Mouse (Mus musculus): Measurements from ENCODE around the gene Ackr2. TPM values are rescaled to one million over a fixed set of nuclear protein-coding genes. Genes with fewer than 3 reads are reported as not detected.
A peak's percentile ranks its signal among the peaks of the same experiment; 100 is the strongest.

Gene Ackr2
- polyA plus RNA-seq, 1 experiment from 2014 or later, result 0.45 TPM

GRCm38 (mm10) chr9:121923906-121924305 is 25.8 kb downstream of the Ackr2 start:
- Histone ChIP-seq H3K4me1 (no peaks in the 10 kb centered on the region), H3K36me3 (no peaks in the 10 kb centered on the region), H3K9me3 (no peaks in the 10 kb centered on the region), H3K27ac (no peak overlapping the region), H3K27me3 (replicated peaks) (no peaks in the 10 kb centered on the region), H3K4me3 (replicated peaks) (no peak overlapping the region), H3K9ac (no peak overlapping the region), H3K4me2 (no peak overlapping the region)
- WGBS, result 77% methylated on average over 5 of the region's 5 CpGs
- no peak for ATAC-seq (ENCODE audit: insufficient read depth, low FRiP score, low read depth)

DNA sequence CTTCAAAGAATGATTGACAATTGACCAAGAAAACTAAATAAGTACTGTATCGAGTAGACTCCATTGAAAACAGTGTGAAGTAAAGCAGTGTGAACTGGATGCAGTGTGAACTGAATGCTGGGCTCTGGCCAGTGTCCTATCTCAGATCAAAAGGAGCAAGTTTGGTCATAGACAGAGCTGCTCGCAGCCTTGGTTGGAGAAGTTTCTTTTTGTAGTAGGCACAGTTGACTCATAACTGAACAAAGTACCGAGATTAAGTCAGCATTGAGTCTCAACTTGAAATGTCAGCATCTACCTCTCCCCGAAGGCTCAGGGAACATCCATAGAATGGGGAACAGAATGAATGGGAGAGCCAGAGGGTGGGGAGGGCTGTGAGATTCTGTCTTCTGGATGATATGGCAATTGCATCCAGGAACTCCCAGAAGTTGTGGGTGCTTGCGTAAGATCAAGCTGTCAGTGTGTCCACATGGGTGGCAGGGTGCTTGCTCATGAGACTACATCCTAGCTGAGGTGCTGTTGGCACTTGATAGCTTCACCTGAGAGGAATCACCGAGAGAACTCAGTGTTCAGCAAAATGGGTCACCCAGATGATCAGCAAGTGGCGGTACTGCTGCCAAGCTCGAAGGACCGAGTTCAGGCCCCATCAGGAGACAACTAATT is 26.9 kb downstream of the Ackr2 start:
- Histone ChIP-seq H3K27me3 (replicated peaks) (no peaks in the 10 kb centered on the region), H3K4me2 (no peak overlapping the region), H3K4me1 (no peaks in the 10 kb centered on the region), H3K27ac (no peak overlapping the region), H3K4me3 (replicated peaks) (no peak overlapping the region), H3K36me3 (no peaks in the 10 kb centered on the region), H3K9me3 (no peaks in the 10 kb centered on the region), H3K9ac (no peak overlapping the region)
- WGBS, result 81% methylated on average over 9 of the region's 9 CpGs
- no peak for ATAC-seq (ENCODE audit: insufficient read depth, low FRiP score, low read depth)

GRCm38 (mm10) chr9:121925959-121926358 is 27.8 kb downstream of the Ackr2 start:
- H3K4me3 ChIP-seq (replicated peaks), result no peak overlapping the region
- no peak overlapping the region for H3K27ac ChIP-seq
- 61% methylated on average over 8 of the region's 8 CpGs for WGBS
- H3K36me3 ChIP-seq, result no peaks in the 10 kb centered on the region
- no peaks in the 10 kb centered on the region for H3K9me3 ChIP-seq
- ATAC-seq (ENCODE audit: insufficient read depth, low FRiP score, low read depth), result no peak
- no peaks in the 10 kb centered on the region for H3K4me1 ChIP-seq
- no peaks in the 10 kb centered on the region for H3K27me3 ChIP-seq (replicated peaks)
- no peak overlapping the region for H3K9ac ChIP-seq
- H3K4me2 ChIP-seq, result no peak overlapping the region

DNA sequence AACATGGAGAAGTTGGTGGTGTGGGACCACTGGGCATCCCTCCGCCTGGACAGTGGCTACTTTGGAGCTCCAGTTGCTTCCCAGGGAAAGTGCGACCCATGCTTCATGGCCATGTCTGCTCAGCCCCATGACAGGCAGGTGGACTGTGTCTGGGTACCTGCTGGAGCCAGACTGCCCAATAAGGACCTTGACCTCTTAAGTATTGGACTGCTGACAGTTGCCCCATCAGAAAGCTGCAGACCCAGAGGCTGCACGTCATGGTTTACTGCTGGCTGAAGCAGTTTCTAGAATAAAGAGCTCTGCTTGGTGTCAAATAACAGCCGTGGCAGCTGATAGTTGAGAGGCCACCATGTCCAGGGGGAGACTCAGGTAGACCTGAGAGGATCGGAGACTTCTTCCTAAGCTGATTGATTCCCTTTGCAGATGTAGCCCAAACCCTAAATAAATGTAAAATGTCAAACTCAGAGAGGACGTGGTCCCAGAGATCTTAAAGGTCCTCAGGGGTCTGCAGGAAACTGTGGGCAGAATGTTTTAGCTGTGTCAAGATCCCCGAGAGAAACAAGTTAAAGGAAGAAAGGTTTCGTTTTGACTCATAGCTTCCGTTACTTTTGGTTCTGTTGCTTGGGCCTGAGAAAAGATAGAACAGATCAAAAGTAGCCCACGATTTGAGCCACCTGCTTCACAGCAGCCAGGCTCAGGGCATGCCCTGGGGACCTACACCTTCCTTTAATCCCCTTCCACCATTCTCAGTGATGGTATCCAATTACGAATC is 28.7 kb downstream of the Ackr2 start:
- no peaks in the 10 kb centered on the region for H3K36me3 ChIP-seq
- H3K27ac ChIP-seq, result no peak overlapping the region
- no peak overlapping the region for H3K4me3 ChIP-seq (replicated peaks)
- H3K9me3 ChIP-seq, result no peaks in the 10 kb centered on the region
- ATAC-seq (ENCODE audit: insufficient read depth, low FRiP score, low read depth), result peak; percentile 39; the same call in 1 of the 2 replicates
- no peaks in the 10 kb centered on the region for H3K4me1 ChIP-seq
- H3K9ac ChIP-seq, result no peak overlapping the region
- no peak overlapping the region for H3K4me2 ChIP-seq
- WGBS, result 49% methylated on average over 11 of the region's 11 CpGs
- H3K27me3 ChIP-seq (replicated peaks), result no peaks in the 10 kb centered on the region

DNA sequence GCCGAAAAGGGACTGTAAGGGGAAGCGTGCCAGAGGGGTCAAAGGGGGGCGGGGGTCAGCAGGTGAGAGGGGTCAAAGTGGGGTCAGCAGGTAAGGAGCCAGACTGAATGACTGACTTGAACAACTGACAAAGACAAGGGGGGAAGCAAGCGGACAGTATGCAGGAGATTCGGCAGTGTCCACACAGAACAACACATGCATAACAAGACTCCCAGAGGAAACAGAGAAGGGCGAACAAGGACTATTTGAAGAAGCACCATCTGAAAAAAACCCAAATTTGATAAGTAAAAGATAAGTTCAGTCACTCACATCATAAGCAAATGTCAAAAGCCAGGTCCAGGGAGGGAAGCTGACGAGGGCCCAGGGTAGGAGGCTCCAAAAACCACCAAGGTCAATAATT is 29.6 kb downstream of the Ackr2 start:
- Histone ChIP-seq H3K27me3 (replicated peaks) (no peaks in the 10 kb centered on the region), H3K4me2 (no peak overlapping the region), H3K36me3 (no peaks in the 10 kb centered on the region), H3K9ac (no peak overlapping the region), H3K27ac (no peak overlapping the region), H3K4me1 (no peaks in the 10 kb centered on the region), H3K9me3 (no peaks in the 10 kb centered on the region), H3K4me3 (replicated peaks) (no peak overlapping the region)
- ATAC-seq (ENCODE audit: insufficient read depth, low FRiP score, low read depth), result no peak
- WGBS, result 67% methylated on average over 7 of the region's 7 CpGs

DNA sequence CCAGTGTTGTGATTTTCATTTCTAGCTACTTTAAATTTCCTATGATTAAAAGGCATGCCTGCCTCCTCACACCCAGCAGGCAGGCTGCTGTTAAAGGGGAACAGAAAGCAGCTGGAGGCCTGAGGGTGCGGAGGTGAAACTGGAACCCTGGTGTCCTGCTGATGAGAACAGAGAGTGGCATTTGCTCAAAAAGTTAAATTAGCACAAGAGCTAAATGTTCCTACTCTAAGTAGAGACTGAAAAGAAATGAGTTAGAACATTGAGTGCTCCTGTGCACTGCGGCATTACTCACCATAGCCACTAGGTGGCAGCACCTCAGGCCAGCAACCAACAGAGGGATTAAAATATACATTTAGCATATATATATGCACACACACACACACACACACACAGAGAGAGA is 30.3 kb downstream of the Ackr2 start:
- 26% methylated on average over 2 of the region's 2 CpGs for WGBS
- no peak for ATAC-seq (ENCODE audit: insufficient read depth, low FRiP score, low read depth)
- H3K27me3 ChIP-seq (replicated peaks), result no peaks in the 10 kb centered on the region
- no peaks in the 10 kb centered on the region for H3K4me1 ChIP-seq
- no peak overlapping the region for H3K4me3 ChIP-seq (replicated peaks)
- H3K4me2 ChIP-seq, result no peak overlapping the region
- H3K36me3 ChIP-seq, result no peaks in the 10 kb centered on the region
- H3K9ac ChIP-seq, result no peak overlapping the region
- no peaks in the 10 kb centered on the region for H3K9me3 ChIP-seq
- H3K27ac ChIP-seq, result no peak overlapping the region

DNA sequence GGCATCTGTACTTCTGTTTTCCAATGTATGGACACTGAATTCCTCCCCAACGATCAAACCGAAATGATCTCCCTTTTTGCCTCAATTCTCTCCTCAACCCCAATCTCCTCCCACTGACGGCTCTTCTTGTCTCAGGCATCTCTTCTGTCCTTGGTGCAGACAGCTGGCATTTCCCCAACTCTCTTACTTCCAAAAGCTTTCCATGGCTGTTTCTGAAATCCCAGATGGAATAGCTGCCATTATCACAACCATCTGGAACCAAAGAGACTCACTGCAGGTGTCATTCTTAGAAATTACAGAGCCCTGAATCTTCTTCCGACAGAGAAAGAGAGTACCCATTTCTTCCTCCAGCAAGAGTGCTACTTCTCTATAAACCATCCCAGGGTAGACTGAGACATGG is 36.7 kb downstream of the Ackr2 start:
- no peak overlapping the region for H3K27ac ChIP-seq
- H3K4me1 ChIP-seq, result no peaks in the 10 kb centered on the region
- H3K4me2 ChIP-seq, result no peak overlapping the region
- H3K27me3 ChIP-seq (replicated peaks), result no peaks in the 10 kb centered on the region
- ATAC-seq (ENCODE audit: insufficient read depth, low FRiP score, low read depth), result no peak
- WGBS, result 87% methylated on average over 4 of the region's 4 CpGs
- H3K9ac ChIP-seq, result no peak overlapping the region
- no peak overlapping the region for H3K4me3 ChIP-seq (replicated peaks)
- H3K36me3 ChIP-seq, result no peaks in the 10 kb centered on the region
- no peaks in the 10 kb centered on the region for H3K9me3 ChIP-seq

GRCm38 (mm10) chr9:121936952-121937351 is 38.8 kb downstream of the Ackr2 start:
- Histone ChIP-seq H3K4me2 (peak overlapping the region; percentile 45; the same call in 1 of the 2 replicates), H3K4me3 (replicated peaks) (no peak overlapping the region), H3K4me1 (no peaks in the 10 kb centered on the region), H3K27ac (no peak overlapping the region), H3K9ac (no peak overlapping the region), H3K36me3 (no peaks in the 10 kb centered on the region), H3K27me3 (replicated peaks) (no peaks in the 10 kb centered on the region), H3K9me3 (no peaks in the 10 kb centered on the region)
- ATAC-seq (ENCODE audit: insufficient read depth, low FRiP score, low read depth), result no peak
- 71% methylated on average over 1 of the region's 1 CpGs for whole genome bisulfite sequencing

DNA sequence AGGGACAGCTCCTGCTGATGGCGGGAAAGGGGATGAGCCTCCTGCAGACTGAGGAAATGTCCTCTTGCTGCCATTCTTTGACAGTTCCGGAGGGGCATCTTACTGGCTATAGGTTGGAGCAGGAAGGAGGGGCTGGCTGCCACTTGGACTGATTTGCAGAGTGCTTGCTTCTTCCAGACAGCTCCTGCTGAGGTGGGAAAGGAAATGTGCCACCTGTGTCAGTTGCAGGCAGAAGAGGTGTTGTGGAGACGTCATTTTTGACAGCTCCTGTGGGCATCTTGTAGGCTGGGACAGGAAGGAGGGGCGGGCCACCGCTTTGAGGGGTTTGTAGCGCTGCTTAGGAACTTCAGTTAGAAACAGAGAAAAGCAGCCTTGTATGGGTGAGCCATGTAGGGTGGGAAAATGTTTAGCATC is 39.3 kb downstream of the Ackr2 start:
- H3K4me2 ChIP-seq, result peak overlapping the region; percentile 45
- 53% methylated on average over 6 of the region's 6 CpGs for WGBS
- peak overlapping the region; percentile 46 for H3K4me3 ChIP-seq (replicated peaks)
- no peaks in the 10 kb centered on the region for H3K4me1 ChIP-seq
- peak; percentile 27; the same call in 1 of the 2 replicates for ATAC-seq (ENCODE audit: insufficient read depth, low FRiP score, low read depth)
- no peak overlapping the region for H3K9ac ChIP-seq
- H3K9me3 ChIP-seq, result no peaks in the 10 kb centered on the region
- no peaks in the 10 kb centered on the region for H3K27me3 ChIP-seq (replicated peaks)
- no peaks in the 10 kb centered on the region for H3K36me3 ChIP-seq
- H3K27ac ChIP-seq, result no peak overlapping the region

- Histone ChIP-seq H3K4me2 (peak overlapping the region; percentile 45), H3K4me3 (replicated peaks) (peak overlapping the region; percentile 46), H3K9me3 (no peaks in the 10 kb centered on the region), H3K4me1 (no peaks in the 10 kb centered on the region), H3K27ac (no peak overlapping the region), H3K9ac (peak overlapping the region; percentile 41), H3K36me3 (no peaks in the 10 kb centered on the region), H3K27me3 (replicated peaks) (no peaks in the 10 kb centered on the region)
- peak; percentile 58; the same call in 1 of the 2 replicates for ATAC-seq (ENCODE audit: insufficient read depth, low FRiP score, low read depth)
- 53% methylated on average over 21 of the region's 21 CpGs for WGBS
Measured at GRCm38 (mm10) chr9:121937944-121938355, 39.8 kb downstream of the Ackr2 start.

DNA sequence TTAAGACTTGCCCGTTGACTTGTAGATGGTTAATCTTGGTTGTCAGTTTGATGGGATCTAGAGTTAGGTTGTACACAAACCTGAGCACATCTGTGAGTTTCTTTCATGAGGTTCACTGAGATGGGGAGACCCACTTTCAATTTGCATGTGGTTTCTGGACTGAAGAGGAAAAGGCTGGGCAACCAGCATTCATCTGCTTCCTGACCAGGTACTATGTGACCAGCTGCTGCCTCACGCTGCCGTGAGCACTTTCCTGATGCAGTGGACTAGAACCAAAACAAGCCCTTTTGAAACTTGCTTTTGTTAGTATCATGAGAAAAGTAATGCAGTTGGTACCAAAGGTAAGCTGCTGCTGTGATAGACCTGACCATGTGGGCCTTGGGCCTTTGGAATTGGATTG is 44.9 kb downstream of the Ackr2 start:
- H3K9me3 ChIP-seq, result no peaks in the 10 kb centered on the region
- no peak overlapping the region for H3K4me3 ChIP-seq (replicated peaks)
- H3K36me3 ChIP-seq, result no peaks in the 10 kb centered on the region
- no peak overlapping the region for H3K4me2 ChIP-seq
- no peak overlapping the region for H3K27ac ChIP-seq
- 83% methylated on average over 3 of the region's 3 CpGs for WGBS
- no peaks in the 10 kb centered on the region for H3K4me1 ChIP-seq
- no peak for ATAC-seq (ENCODE audit: insufficient read depth, low FRiP score, low read depth)
- no peaks in the 10 kb centered on the region for H3K27me3 ChIP-seq (replicated peaks)
- no peak overlapping the region for H3K9ac ChIP-seq

DNA sequence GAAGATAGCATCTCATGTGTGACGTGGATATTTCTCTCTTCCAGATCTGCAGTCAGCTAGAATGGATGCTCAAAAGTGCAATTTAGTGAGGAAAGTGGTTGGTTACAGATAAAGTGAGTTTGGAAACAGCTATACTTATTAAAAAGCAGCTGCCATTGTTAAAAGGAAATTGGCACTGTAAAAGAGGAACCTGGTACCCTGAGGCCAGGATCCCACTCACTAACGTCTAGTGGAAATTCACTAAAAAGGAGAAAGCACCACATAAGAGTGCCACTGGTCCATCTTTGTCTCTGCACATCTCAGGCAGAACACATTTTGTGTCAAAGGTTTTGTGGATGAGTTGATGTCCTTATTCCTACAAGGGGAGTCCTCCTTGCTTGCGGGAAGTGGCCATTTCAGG is 45.5 kb downstream of the Ackr2 start:
- H3K9ac ChIP-seq, result no peak overlapping the region
- no peak overlapping the region for H3K4me3 ChIP-seq (replicated peaks)
- H3K27ac ChIP-seq, result no peak overlapping the region
- WGBS, result 82% methylated on average over 3 of the region's 3 CpGs
- H3K27me3 ChIP-seq (replicated peaks), result no peaks in the 10 kb centered on the region
- no peaks in the 10 kb centered on the region for H3K9me3 ChIP-seq
- no peak overlapping the region for H3K4me2 ChIP-seq
- H3K4me1 ChIP-seq, result no peaks in the 10 kb centered on the region
- H3K36me3 ChIP-seq, result no peaks in the 10 kb centered on the region
- ATAC-seq (ENCODE audit: insufficient read depth, low FRiP score, low read depth), result no peak

Data from stomach, embryonic 15.5 days (tissue).